Comparison of ENCODE assay signal across 11 mouse cellular contexts in the genomic region with DNA sequence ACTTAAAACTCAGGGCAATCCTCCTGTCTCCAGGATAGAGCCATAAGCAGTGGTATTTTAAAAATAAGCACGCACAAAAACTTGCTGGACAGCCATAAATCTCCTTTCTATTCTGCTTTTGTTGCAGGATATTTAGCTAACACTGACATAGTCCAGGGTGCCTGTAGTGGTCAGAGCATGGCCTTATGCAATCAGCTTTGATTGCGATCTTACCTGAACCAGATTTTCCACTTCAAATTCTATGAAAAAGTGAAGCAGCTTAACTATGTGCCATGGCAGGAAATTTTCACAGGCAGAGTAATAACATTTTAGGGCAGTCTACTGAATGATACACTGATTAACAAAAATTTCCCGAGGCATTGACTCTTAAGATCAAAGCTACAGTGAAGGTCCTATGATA.
"Had no signal": no experiment of that assay in that cellular context is flagged by ENCODE, and none has a peak within 500 bp of the region (broad histone marks: within the 10 kb centered on the region; RNA-seq: fewer than 3 reads in every experiment).

No protein-coding gene starts in this region.

- H3K27me3 ChIP-seq: hindbrain, embryonic 15.5 days; liver, embryonic 13.5 days; lung, embryonic 15.5 days; midbrain, embryonic 12.5 days; midbrain, embryonic 15.5 days had no signal

- H3K27ac ChIP-seq: hindbrain, embryonic 15.5 days; layer of hippocampus, adult 2 months; liver, embryonic 13.5 days; lung, embryonic 15.5 days; midbrain, embryonic 12.5 days; midbrain, embryonic 15.5 days had no signal

- H3K9ac ChIP-seq: hindbrain, embryonic 15.5 days; liver, embryonic 13.5 days; lung, embryonic 15.5 days; midbrain, embryonic 12.5 days; midbrain, embryonic 15.5 days had no signal

- H3K4me1 ChIP-seq: hindbrain, embryonic 15.5 days; liver, embryonic 13.5 days; lung, embryonic 15.5 days; midbrain, embryonic 12.5 days; midbrain, embryonic 15.5 days had no signal

- H3K4me2 ChIP-seq: hindbrain, embryonic 15.5 days; liver, embryonic 13.5 days; lung, embryonic 15.5 days; midbrain, embryonic 12.5 days; midbrain, embryonic 15.5 days had no signal

- H3K36me3 ChIP-seq: hindbrain, embryonic 15.5 days; liver, embryonic 13.5 days; lung, embryonic 15.5 days; midbrain, embryonic 12.5 days; midbrain, embryonic 15.5 days had no signal

- H3K9me3 ChIP-seq: hindbrain, embryonic 15.5 days; liver, embryonic 13.5 days; lung, embryonic 15.5 days; midbrain, embryonic 12.5 days; midbrain, embryonic 15.5 days had no signal

- DNase-seq: kidney, adult 11 months; kidney, postnatal 14 days; layer of hippocampus, adult 9-11 months; liver, embryonic 13.5 days; thymus, adult 18-20 months; thymus, postnatal 36 days had no signal

- H3K4me3 ChIP-seq: hindbrain, embryonic 15.5 days; layer of hippocampus, adult 2 months; liver, embryonic 13.5 days; lung, embryonic 15.5 days; midbrain, embryonic 12.5 days; midbrain, embryonic 15.5 days had no signal

- ATAC-seq: midbrain, embryonic 15.5 days had no signal
